Mouse (Mus musculus): ENCODE data around the gene Exoc6b.

GRCm38 (mm10) chr6:84587471-84588101, 481.7 kb downstream of the Exoc6b start:
- TF ChIP-seq CTCF (IDR thresholded peaks at IDR 0.05; ENCODE audit: low read depth): no peak
- no peak for TF ChIP-seq EP300 (IDR thresholded peaks at IDR 0.05; ENCODE audit: low read depth)
